Mouse (Mus musculus) kidney, postnatal 0 days (tissue): Measurements from ENCODE around the gene Serpinb13. TPM values are rescaled to one million over a fixed set of nuclear protein-coding genes. Genes with fewer than 3 reads are reported as not detected.
A peak's percentile ranks its signal among the peaks of the same experiment; 100 is the strongest.

Source experiments
- ATAC-seq: fragments of 200-750 bp; cut with Nextera tagmentation; replicated peaks from 2 replicates; pipeline ENCODE4 v1.8.0; 2017; ENCODE audit warnings: low read depth, moderate number of reproducible peaks, moderate TSS enrichment, moderate library complexity; ENCODE audit not compliant: low FRiP score
- DNase-seq: peaks from one replicate; pipeline ENCODE4 v3.0.0-alpha.2; 2016; ENCODE audit warnings: low spot score
- H3K27ac ChIP-seq: fragments of 300-500 bp; sonication (generic); 2 replicates; pipeline ENCODE4 v1.5.1; 2014; ENCODE audit warnings: mild to moderate bottlenecking
- H3K27me3 ChIP-seq: fragments of 300-500 bp; sonication (generic); 2 replicates; pipeline ENCODE4 v1.6.1; 2014; ENCODE audit warnings: low read length, mixed read lengths; ENCODE audit not compliant: insufficient read depth
- H3K36me3 ChIP-seq: fragments of 300-500 bp; sonication (generic); 2 replicates; pipeline ENCODE4 v1.6.1; 2014; ENCODE audit warnings: low read length, mixed read lengths; ENCODE audit not compliant: insufficient read depth
- H3K4me1 ChIP-seq: fragments of 300-500 bp; sonication (generic); replicated peaks from 2 replicates; pipeline ENCODE4 v1.6.1; 2014; ENCODE audit warnings: antibody characterized with exemption, low read length, mixed read lengths; ENCODE audit not compliant: insufficient read depth
- H3K4me2 ChIP-seq: fragments of 300-500 bp; sonication (generic); 2 replicates; pipeline ENCODE4 v1.6.1; 2014; ENCODE audit warnings: mild to moderate bottlenecking, low read length, moderate library complexity, mixed read lengths
- H3K4me3 ChIP-seq: fragments of 300-500 bp; sonication (generic); replicated peaks from 2 replicates; pipeline ENCODE4 v1.5.1; 2014; ENCODE audit warnings: low read depth, low read length
- H3K9ac ChIP-seq: fragments of 300-500 bp; sonication (generic); 2 replicates; pipeline ENCODE4 v1.6.1; 2014; ENCODE audit warnings: low read depth, low read length
- H3K9me3 ChIP-seq: fragments of 300-500 bp; sonication (generic); replicated peaks from 2 replicates; pipeline ENCODE4 v1.6.1; 2016; ENCODE audit warnings: low read length, inconsistent platforms, mixed read lengths
- CTCF ChIP-seq: IDR thresholded peaks from 2 replicates; pipeline ENCODE4 v1.5.1; 2016; ENCODE audit warnings: antibody characterized with exemption, low read depth, mild to moderate bottlenecking, moderate library complexity
- WGBS: fragments of 180-500 bp; shearing (Covaris S2); extraction: QIAGEN DNeasy Blood & Tissue Kit; methylation state at CpG from one replicate; pipeline ENCODE4 v1.1.7; 2014; 5-methylcytosine and 5-hydroxymethylcytosine counted together
- polyA plus RNA-seq: library from polyadenylated mRNA; unstranded; fragments of >200 nt; fragmentation: Nextera tagmentation; extraction: Ambion mirVana; gene quantifications from 2 replicates; pipeline ENCODE4 v1.2.1, GENCODE M21; 2015

The Serpinb13 gene
- polyA plus RNA-seq, 1 experiment from 2014 or later, result not detected

GRCm38 (mm10) chr1:106983092-106983491, 2.3 kb downstream of the Serpinb13 start:
- Histone ChIP-seq H3K4me3 (no peak overlapping the region), H3K4me2 (no peak overlapping the region), H3K27ac (no peak overlapping the region), H3K36me3 (no peaks in the 10 kb centered on the region), H3K9ac (no peak overlapping the region), H3K9me3 (no peaks in the 10 kb centered on the region), H3K4me1 (no peaks in the 10 kb centered on the region), H3K27me3 (no peaks in the 10 kb centered on the region)
- 92% methylated on average over 1 of the region's 1 CpGs for WGBS
- no peak for TF ChIP-seq CTCF
- DNase-seq (no peak), ATAC-seq (no peak)

DNA sequence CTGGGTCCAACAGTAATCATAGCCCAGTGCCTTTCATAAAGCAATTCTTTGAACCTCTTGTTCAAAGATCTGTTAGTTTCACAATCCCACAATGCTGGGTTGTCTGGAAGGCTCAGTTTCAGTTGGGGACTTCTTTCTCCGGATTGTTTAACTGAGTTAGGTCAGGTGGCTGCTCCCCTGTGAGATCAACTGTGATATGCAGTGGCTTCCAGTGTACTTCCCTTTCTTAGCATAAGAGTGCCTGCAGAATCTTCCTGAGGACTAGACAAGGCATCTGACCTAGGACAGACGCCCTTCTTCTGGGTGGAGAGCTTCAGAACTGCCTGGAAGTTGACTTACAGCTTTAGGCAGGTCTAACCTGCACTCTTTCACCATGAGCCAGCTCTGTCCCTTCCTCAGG, 3.1 kb downstream of the Serpinb13 start:
- WGBS, result 71% methylated on average over 2 of the region's 2 CpGs
- no peak overlapping the region for H3K4me3 ChIP-seq
- H3K27ac ChIP-seq, result no peak overlapping the region
- no peak for TF ChIP-seq CTCF
- H3K4me2 ChIP-seq, result no peak overlapping the region
- no peak for ATAC-seq
- H3K9ac ChIP-seq, result no peak overlapping the region
- no peaks in the 10 kb centered on the region for H3K4me1 ChIP-seq
- no peaks in the 10 kb centered on the region for H3K36me3 ChIP-seq
- H3K27me3 ChIP-seq, result no peaks in the 10 kb centered on the region
- H3K9me3 ChIP-seq, result no peaks in the 10 kb centered on the region
- DNase-seq, result no peak

GRCm38 (mm10) chr1:107000424-107000823, 19.6 kb downstream of the Serpinb13 start:
- no peak for TF ChIP-seq CTCF
- no peaks in the 10 kb centered on the region for H3K9me3 ChIP-seq
- ATAC-seq (no peak), DNase-seq (no peak)
- H3K9ac ChIP-seq, result no peak overlapping the region
- H3K4me2 ChIP-seq, result no peak overlapping the region
- H3K27me3 ChIP-seq, result no peaks in the 10 kb centered on the region
- no peaks in the 10 kb centered on the region for H3K4me1 ChIP-seq
- H3K36me3 ChIP-seq, result no peaks in the 10 kb centered on the region
- no peak overlapping the region for H3K4me3 ChIP-seq
- H3K27ac ChIP-seq, result no peak overlapping the region
- 69% methylated on average over 13 of the region's 13 CpGs for WGBS

- Histone ChIP-seq H3K4me1 (no peaks in the 10 kb centered on the region), H3K9ac (no peak overlapping the region), H3K4me3 (no peak overlapping the region), H3K9me3 (no peaks in the 10 kb centered on the region), H3K36me3 (no peaks in the 10 kb centered on the region), H3K27ac (no peak overlapping the region), H3K4me2 (no peak overlapping the region), H3K27me3 (no peaks in the 10 kb centered on the region)
- no peak for DNase-seq
- no peak for ATAC-seq
- TF ChIP-seq CTCF, result no peak
- WGBS, result 64% methylated on average over 2 of the region's 2 CpGs
Observed at GRCm38 (mm10) chr1:107001754-107002153, 21.0 kb downstream of the Serpinb13 start.

DNA sequence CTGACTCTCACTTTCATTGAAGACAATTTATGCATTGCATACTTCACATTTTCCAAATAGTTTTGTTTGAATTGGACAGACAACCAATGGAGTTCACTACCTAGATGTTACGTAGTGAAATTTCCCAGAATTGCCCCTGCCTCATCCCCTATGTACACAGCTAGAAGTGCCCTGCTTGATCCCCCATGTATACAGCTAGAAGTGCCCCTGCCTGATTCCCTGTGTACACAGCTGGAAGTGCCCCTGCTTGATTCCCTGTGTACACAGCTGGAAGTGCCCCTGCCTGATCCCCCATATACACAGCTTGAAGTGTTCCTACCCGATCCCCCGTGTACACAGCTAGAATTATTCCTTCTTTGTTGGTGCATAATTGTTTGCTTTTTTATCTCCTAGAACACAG, 25.5 kb downstream of the Serpinb13 start:
- Histone ChIP-seq H3K36me3 (no peaks in the 10 kb centered on the region), H3K4me1 (no peaks in the 10 kb centered on the region), H3K4me3 (no peak overlapping the region), H3K9me3 (no peaks in the 10 kb centered on the region), H3K9ac (no peak overlapping the region), H3K27me3 (no peaks in the 10 kb centered on the region), H3K4me2 (no peak overlapping the region), H3K27ac (no peak overlapping the region)
- ATAC-seq, result no peak
- WGBS, result 80% methylated on average over 3 of the region's 3 CpGs
- no peak for TF ChIP-seq CTCF
- no peak for DNase-seq

- H3K4me3 ChIP-seq, result no peak overlapping the region
- H3K27ac ChIP-seq, result no peak overlapping the region
- no peak overlapping the region for H3K9ac ChIP-seq
- TF ChIP-seq CTCF, result peak; percentile 70
- no peaks in the 10 kb centered on the region for H3K27me3 ChIP-seq
- no peaks in the 10 kb centered on the region for H3K36me3 ChIP-seq
- no peak overlapping the region for H3K4me2 ChIP-seq
- no peak for ATAC-seq
- 51% methylated on average over 2 of the region's 2 CpGs for WGBS
- H3K4me1 ChIP-seq, result no peaks in the 10 kb centered on the region
- no peaks in the 10 kb centered on the region for H3K9me3 ChIP-seq
- DNase-seq, result peak; percentile 21
Observed at GRCm38 (mm10) chr1:107014530-107014929, 33.7 kb downstream of the Serpinb13 start.

DNA sequence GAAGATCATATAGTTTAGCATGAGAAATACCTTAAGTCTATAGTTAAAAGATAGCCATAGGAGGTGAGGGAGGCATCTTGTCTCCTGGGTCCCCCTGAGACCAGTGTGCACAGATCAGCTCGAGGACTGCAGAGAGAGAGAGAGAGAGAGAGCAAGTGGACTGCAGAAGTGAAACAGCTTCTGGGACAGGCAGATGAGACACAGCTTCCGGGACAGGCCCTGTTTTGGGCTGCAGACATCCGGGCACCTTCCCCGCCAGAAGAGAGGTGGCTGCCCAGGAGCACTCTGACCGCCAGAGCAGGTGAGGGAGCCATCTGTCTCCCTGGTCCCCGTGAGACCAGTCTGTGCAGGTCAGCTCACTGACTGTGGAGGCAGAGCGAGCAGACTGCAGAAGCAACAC, 34.4 kb downstream of the Serpinb13 start:
- H3K9me3 ChIP-seq, result no peaks in the 10 kb centered on the region
- H3K36me3 ChIP-seq, result no peaks in the 10 kb centered on the region
- TF ChIP-seq CTCF, result no peak
- no peak for ATAC-seq
- H3K4me1 ChIP-seq, result no peaks in the 10 kb centered on the region
- H3K4me2 ChIP-seq, result no peak overlapping the region
- H3K9ac ChIP-seq, result no peak overlapping the region
- DNase-seq, result no peak
- H3K4me3 ChIP-seq, result no peak overlapping the region
- H3K27me3 ChIP-seq, result no peaks in the 10 kb centered on the region
- H3K27ac ChIP-seq, result no peak overlapping the region
- 73% methylated on average over 7 of the region's 7 CpGs for WGBS
